Mouse (Mus musculus) Patski (cell line): ENCODE measurements at regions not wholly inside any gene's neighbourhood (a gene's known extent, or its start where the extent isn't known, plus 50 kb on each side); places are given as distances from the start of the nearest gene placed in this dataset.

Source experiments
- ATAC-seq: fragments of 100-300 bp; one replicate; pipeline ENCODE4 v1.8.0; 2021
- CTCF ChIA-PET: fragments of 350-600 bp; sonication (Branson Sonifier 250); formaldehyde crosslinking; loops from one replicate; lab custom pipeline; 2022; ENCODE audit warnings: inconsistent platforms; lab: Charles Lee
- POLR2A ChIA-PET: fragments of 350-600 bp; sonication (Branson Sonifier 250); formaldehyde crosslinking; loops from one replicate; lab custom pipeline; 2022; ENCODE audit warnings: antibody characterized with exemption, inconsistent platforms; lab: Charles Lee
- DNase-seq: peaks from one replicate; pipeline ENCODE4 v3.0.0-alpha.2; 2011; ENCODE audit warnings: low read depth, low spot score
- H3K27me3 ChIP-seq: fragments of 371-371 bp; one replicate; pipeline ENCODE4 v1.5.1; 2021
- CTCF ChIP-seq: fragments of 100-300 bp; IDR thresholded peaks from one replicate; pipeline ENCODE4 v1.5.1; 2021
- in situ Hi-C: fragments of 300-500 bp; cut with MboI; formaldehyde crosslinking; loops from 3 replicates; pipeline ENCODE4 v1.11.1; 2018; ENCODE audit warnings: low pct_unique_long_range_greater_than_20kb, mixed read lengths

GRCm38 (mm10) chr8:107815775-107816174, 126.7 kb upstream of the Zfhx3 start:
- H3K27me3 ChIP-seq = peaks cover 33% of the 10 kb centered on the region
- ChIA-PET CTCF (no interaction called here), POLR2A (interaction anchor here (0.7 kb wide), 1 partner anchor 34 kb away, joined by 6 read pairs; no protein-coding TSS in a partner anchor)
- TF ChIP-seq CTCF = peak; percentile 24
- DNase-seq (no peak), ATAC-seq (no peak)
- in situ Hi-C loops = no loop called here

- in situ Hi-C loops = no loop called here
- POLR2A ChIA-PET = no interaction called here
- ATAC-seq (no peak), DNase-seq (no peak)
- CTCF ChIA-PET = no interaction called here
- no peak for TF ChIP-seq CTCF
- peaks cover 42% of the 10 kb centered on the region for H3K27me3 ChIP-seq
Measured at GRCm38 (mm10) chr8:107817796-107818195, 124.6 kb upstream of the Zfhx3 start.

GRCm38 (mm10) chr8:107820174-107820760, 122.2 kb upstream of the Zfhx3 start:
- no peak for ATAC-seq
- DNase-seq = no peak
- ChIA-PET POLR2A (no interaction called here), CTCF (no interaction called here)
- in situ Hi-C loops = no loop called here
- peaks cover 48% of the 10 kb centered on the region for H3K27me3 ChIP-seq
- no peak for TF ChIP-seq CTCF

- TF ChIP-seq CTCF = no peak
- ChIA-PET CTCF (no interaction called here), POLR2A (no interaction called here)
- peaks cover 46% of the 10 kb centered on the region for H3K27me3 ChIP-seq
- in situ Hi-C loops = no loop called here
- DNase-seq = no peak
- no peak for ATAC-seq
Measured at GRCm38 (mm10) chr8:107821522-107821921, 120.9 kb upstream of the Zfhx3 start.

- no peak for DNase-seq
- in situ Hi-C loops = no loop called here
- peaks cover 30% of the 10 kb centered on the region for H3K27me3 ChIP-seq
- POLR2A ChIA-PET = no interaction called here
- CTCF ChIA-PET = interaction anchor here (1.6 kb wide), 1 partner anchor 11 kb away, joined by 3 read pairs; no protein-coding TSS in a partner anchor
- no peak for TF ChIP-seq CTCF
- no peak for ATAC-seq
Measured at GRCm38 (mm10) chr8:107824096-107824495, 118.3 kb upstream of the Zfhx3 start.

GRCm38 (mm10) chr8:107824640-107825039, 117.8 kb upstream of the Zfhx3 start:
- CTCF ChIA-PET = interaction anchor here (1.6 kb wide), 1 partner anchor 11 kb away, joined by 3 read pairs; no protein-coding TSS in a partner anchor
- in situ Hi-C loops = no loop called here
- DNase-seq (no peak), ATAC-seq (no peak)
- TF ChIP-seq CTCF = no peak
- POLR2A ChIA-PET = no interaction called here
- peaks cover 27% of the 10 kb centered on the region for H3K27me3 ChIP-seq

- in situ Hi-C loops = no loop called here
- no peak for DNase-seq
- H3K27me3 ChIP-seq = peaks cover 25% of the 10 kb centered on the region
- ChIA-PET POLR2A (no interaction called here), CTCF (no interaction called here)
- ATAC-seq = no peak
- no peak for TF ChIP-seq CTCF
Measured at GRCm38 (mm10) chr8:107827500-107828125, 114.8 kb upstream of the Zfhx3 start.

- in situ Hi-C loops = no loop called here
- ChIA-PET CTCF (no interaction called here), POLR2A (no interaction called here)
- H3K27me3 ChIP-seq = peaks cover 30% of the 10 kb centered on the region
- no peak for TF ChIP-seq CTCF
- DNase-seq (no peak), ATAC-seq (no peak)
Measured at GRCm38 (mm10) chr8:107828541-107828940, 113.9 kb upstream of the Zfhx3 start.

- ATAC-seq = no peak
- no peak for TF ChIP-seq CTCF
- no peak for DNase-seq
- CTCF ChIA-PET = no interaction called here
- POLR2A ChIA-PET = no interaction called here
- in situ Hi-C loops = no loop called here
- peaks cover 27% of the 10 kb centered on the region for H3K27me3 ChIP-seq
Measured at GRCm38 (mm10) chr8:107833481-107833880, 109.0 kb upstream of the Zfhx3 start.

GRCm38 (mm10) chr8:107846141-107846540, 96.3 kb upstream of the Zfhx3 start:
- CTCF ChIA-PET = no interaction called here
- no peak for DNase-seq
- POLR2A ChIA-PET = no interaction called here
- in situ Hi-C loops = no loop called here
- peaks cover 34% of the 10 kb centered on the region for H3K27me3 ChIP-seq
- TF ChIP-seq CTCF = no peak
- ATAC-seq = no peak

GRCm38 (mm10) chr8:107851236-107852043, 91.0 kb upstream of the Zfhx3 start:
- ATAC-seq (no peak), DNase-seq (no peak)
- ChIA-PET POLR2A (no interaction called here), CTCF (no interaction called here)
- peaks cover 22% of the 10 kb centered on the region for H3K27me3 ChIP-seq
- in situ Hi-C loops = no loop called here
- TF ChIP-seq CTCF = no peak
